Mouse (Mus musculus) lung, adult 18-20 months (tissue): Measurements from ENCODE around the gene Clic6.
A peak's percentile ranks its signal among the peaks of the same experiment; 100 is the strongest.

Experiments
- DNase-seq, 2 experiments: peaks; one replicate each; pipeline ENCODE4 v3.0.0; 2022; ENCODE audit warnings: mixed read lengths in 2 of 2

Gene Clic6

DNA sequence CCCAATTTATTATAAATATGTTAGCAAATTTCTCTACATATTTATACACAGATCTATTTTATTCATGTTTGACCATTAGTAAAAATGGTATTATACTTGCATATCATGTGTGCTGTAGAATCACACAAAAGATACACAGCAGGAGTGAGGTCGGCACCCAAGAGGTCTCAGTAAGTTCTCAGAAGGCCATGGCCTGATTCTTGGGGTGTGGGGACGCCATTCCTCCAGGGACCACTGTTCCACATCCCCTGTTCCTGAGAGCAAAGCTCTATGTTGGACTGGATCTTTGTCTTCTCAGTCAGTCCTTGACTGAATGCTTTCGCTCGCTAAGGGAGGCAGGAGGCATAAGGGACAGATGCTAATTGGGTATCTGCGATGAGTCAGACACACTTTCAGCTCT lies at the start of gene Clic6:
TSS of gene Clic6 (plus strand) at position 301 of the 400 bp plus-strand sequence.
- no peak for DNase-seq

DNA sequence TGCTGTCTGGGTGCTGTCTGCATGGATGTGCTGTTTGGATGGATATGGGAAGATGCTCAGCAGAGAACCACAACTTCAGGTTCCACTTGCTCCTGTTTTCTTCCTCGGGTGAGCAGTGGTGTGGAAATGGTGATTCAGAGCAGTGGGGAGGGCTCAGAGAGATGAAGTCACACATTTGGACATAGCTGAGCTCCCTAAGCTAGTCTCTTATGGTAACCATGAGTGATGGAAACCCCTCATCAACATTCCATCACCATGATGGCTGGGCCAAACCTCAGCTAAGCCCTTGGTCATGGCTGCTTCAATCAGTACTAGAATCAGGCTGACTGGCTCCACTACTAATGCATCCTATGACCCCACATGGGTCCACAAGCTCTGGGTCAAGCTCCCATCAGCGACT lies 45.8 kb upstream of the Clic6 start:
- DNase-seq, result no peak

DNA sequence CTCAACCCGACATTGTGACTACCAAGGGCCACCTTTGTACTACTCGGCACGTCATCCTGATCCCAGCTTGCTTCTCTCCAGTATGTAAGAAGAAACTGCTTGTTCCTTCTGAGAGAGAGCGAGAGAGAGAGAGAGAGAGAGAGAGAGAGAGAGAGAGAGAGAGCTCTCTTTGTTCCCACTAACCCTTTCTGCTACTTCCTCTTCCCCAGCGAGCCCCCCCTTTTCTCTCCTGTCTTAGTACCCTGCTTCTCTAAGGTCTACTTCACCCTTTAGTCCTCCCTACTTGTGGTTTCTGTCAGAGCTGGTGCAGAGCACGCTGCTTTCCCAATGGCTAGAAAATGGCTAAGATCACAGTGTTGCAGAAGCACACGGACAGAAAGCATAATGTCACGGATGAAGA lies 45.3 kb upstream of the Clic6 start:
- no peak for DNase-seq

DNA sequence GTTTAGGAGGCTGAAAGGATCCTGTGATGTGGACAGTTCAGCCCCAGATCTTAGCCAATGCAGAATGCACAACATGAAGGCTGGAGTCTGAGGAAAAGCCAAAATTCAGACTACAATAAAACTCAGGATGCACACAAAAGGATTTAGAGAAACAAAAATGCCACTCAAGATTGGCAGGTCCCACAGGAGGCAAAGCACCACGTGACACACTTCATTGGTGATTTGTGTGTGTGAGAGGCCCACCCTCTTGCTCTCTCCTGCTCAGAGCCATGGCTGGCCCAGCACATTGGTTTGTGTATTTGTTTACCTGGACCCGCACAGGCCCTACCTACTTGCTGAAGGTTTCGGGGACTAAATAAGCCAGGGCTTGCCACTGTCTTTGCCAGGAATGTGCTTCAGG lies 44.3 kb upstream of the Clic6 start:
- no peak for DNase-seq

DNA sequence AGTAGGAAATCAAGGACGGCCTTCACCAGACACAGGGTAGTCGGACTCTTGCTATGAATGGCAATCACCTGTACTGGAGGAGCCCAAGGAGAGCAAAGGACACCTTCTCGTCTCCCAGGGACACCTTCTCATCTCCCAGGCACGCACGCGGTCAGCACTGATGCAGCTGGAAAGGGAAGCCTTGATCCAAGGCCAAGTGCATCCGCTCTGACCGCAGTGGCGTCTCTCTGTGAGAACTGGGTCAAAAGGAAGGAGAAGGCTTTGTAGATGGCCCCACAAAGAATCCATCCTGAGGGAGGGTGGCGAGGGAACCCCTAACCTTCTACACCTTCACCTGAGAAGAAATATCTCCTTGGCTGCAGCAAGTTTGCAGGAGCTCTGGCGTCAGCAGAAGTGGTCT lies 43.4 kb upstream of the Clic6 start:
- DNase-seq, result no peak

DNA sequence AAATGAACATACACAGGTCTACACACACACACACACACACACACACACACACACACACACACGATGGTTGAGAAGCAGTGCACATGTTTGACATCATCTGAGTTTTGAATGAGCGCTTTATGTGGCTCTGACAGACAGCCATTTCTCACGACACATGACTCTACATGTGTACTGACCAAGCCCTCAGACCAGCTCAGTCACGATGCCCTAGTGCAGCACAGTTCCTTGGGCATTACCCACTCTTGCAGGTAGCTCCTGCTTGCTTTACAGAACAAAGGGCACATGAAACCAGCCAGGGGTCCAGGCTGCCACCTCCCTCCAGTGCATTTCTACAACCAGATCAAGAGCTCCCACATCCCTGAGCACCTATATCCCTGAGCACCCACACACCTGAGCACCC lies 42.6 kb upstream of the Clic6 start:
- no peak for DNase-seq

DNA sequence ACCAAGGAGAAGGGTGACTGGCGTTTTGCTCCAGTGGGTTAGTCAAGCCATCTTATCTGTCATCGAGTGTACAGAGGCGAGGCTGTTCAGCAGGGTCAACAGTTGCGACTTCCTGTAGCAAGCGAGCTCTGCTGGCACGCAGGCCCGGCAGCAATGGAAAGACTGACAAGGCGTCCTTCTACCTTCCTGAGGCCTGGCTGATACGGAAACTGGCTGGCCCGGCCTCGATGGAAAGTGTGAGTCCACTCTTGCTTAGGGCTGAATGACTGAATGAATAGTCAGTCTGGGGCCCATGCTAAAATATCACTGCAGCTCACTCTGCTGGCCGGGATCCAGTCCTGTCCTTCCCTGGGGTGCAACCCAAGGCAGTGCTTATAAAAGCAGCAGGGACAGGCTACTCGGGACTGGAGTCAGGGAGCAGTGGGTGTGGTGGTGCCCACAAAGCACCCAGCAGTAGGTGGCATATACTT lies 41.9 kb upstream of the Clic6 start:
- peak; percentile 75 to 82 for DNase-seq

DNA sequence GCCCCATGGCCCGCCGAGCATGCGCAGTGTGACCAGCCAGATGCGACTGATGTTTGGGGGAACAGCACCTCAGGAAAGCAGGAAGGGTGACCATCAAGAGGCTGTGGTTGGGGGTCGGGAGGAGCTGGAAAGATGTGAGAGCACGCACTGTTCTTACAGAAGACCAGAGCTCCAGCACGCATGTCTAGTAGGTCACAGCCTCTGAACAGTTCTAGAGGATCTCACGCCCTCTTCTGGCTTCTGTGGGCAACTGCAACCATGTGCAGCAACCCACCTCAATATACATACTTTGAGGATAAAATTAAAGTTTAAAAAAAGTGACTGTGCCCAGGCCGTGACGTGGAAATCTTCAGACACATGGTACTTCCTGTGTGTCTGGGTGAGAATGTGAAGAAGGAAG lies 40.2 kb upstream of the Clic6 start:
- no peak for DNase-seq

DNA sequence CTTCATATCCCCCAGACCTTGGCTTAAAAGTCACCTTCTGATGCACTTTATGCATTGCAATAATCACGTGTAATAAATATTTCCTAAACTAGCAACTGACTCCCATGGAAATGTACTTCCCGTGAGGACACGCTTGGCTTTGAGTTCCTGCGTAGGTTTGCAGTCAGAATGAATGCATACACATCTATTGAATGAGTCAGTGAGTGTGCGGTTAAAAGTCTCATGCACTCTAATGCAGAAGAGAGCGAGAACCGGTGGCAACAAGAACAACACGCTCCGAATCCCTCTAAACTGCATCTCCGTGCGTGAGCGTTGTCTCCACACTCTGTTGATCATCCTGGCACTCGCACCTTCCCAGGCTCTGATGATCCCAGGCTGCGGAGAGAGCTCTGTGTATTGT lies 36.5 kb upstream of the Clic6 start:
- no peak for DNase-seq

DNA sequence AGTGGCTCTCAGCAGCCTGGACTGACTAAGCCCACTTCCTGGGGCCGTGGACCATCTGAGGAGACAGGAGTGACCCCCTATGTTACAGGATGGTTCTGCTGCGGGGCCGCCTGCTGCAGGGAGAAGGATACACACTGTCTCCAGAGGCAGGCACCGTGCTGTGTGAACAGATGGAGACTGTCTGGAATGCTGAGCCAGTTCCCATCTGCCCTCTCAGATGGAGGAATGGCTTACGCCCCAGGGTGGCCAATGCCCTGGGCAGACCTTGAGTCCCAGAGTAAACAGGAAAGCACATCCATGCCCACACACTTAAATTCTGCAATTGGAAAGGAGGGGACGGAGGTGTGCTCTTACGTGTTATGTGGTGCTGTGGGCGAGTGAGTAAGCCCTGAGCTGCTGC lies 35.2 kb upstream of the Clic6 start:
- no peak for DNase-seq

DNA sequence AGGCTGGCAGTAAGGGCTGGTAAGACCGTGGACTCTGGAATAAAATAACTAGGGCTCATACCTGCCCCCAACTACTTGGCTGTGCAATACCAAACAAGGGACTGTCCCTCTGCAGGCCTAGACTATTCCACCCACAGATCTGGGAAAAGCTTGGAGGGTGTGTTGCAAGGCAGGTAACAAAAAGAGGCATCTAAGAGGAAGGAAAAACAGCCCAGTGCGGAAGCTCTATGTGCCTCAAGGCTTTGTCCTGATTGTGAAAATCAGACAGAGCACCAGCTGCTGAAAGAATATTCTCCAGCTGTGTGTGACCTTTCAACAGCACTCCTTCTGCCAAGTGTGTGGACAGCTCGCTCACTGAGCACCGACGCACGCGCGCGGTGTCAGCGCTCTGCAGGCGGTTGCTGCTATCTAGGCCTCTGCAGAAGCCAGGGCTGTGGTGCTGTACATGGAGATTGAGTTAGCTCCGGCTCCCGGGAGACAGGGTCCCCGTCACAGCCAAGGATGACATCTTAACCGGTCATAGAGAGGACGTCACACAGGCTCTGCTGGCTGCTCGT lies 33.9 kb upstream of the Clic6 start:
- peak in 1 of 2 experiments; percentile 43 for DNase-seq

DNA sequence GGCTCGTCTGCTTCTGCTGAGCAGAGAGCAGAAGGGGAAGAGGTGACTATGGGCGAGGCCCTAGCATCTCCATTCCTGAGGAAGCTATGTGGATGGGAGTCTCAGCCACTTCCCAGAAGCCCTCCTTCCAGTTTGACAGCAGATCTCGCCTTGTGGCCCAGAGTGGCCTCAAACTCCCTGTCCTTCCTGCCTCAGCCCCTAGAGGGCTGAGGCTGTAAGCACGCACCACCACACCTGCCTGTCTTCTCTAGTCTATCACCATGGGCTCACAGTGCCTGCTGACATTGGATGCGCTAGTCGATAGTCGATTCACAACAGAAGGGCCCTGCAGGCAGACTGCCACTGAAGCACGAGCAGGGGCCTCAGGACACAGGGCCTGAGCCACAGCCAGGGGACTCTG lies 32.9 kb upstream of the Clic6 start:
- DNase-seq, result no peak

DNA sequence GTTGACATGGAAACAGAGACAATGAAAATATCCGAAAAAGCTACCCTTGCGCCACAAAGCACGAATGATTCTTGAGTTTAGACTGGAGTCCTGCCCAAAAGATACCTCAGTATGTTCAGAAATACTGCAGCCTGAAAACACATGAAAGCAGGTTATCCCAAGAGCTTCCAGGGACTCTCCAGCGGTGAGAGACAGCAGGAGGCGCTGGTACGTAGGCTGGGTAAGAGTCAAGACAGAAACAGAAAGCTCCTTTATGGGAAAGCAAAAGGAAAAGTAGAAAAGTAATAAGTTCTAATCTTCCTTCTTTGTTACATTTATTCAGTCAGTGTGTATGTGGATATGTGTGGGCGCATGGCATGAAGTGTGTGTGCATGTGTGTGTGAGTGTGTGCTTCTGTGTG lies 31.5 kb upstream of the Clic6 start:
- DNase-seq, result no peak

DNA sequence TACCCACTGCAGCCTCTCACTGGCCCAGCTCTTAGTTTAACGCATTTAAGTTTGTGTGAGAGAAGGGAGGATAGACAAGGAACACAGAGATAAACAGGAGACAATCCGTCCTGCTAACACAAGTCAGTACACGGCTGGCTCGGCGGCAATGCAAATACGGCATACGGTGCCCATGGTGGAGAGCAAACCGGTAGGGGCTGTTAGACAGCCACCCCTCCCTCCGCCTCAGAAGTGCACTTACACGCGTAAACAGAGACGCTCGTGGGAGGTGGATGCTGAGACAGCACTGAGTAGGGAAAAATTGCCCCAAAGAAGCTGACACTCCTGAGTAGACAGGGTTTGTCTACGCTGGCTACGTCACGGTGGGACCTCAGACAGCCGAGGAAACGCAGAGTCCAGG lies 31.0 kb upstream of the Clic6 start:
- no peak for DNase-seq

DNA sequence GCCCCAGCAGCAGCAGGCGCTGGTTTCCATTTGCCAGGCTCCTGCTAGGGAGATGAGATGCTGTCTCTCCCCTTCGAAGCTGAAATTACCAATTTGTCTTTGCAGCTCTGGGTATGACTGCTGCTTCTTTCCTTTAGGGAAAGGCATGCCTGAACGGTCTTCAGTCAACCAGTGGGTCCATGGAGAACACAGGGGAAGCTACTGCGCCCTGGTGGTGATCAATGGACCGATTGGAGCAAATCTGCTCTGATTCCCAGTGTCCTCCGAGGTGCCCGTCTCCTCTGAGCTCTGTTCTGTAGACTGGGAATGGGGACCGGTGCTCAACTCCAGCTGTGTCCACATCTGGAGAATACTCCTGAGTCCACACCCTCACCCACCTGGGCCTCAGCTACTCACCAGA lies 30.0 kb upstream of the Clic6 start:
- no peak for DNase-seq

DNA sequence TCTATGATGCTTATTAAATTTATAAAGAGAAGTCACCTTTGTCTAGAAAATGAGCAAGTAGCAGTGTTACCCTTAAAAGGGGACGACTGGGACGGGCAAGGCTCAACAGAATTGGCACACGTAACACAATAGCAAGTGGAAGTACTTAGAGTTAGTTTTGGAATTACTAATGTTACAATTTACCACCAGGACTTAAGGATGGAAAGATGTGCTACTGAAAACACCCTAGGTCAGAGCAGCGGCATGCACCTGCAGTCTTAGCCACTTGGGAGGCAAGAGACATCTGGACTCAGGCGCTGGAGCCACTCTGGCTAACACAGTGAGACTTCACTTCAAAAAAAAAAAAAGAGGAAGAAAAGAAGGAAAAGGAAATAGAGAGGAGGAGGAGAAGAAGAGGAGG lies 29.6 kb upstream of the Clic6 start:
- no peak for DNase-seq

DNA sequence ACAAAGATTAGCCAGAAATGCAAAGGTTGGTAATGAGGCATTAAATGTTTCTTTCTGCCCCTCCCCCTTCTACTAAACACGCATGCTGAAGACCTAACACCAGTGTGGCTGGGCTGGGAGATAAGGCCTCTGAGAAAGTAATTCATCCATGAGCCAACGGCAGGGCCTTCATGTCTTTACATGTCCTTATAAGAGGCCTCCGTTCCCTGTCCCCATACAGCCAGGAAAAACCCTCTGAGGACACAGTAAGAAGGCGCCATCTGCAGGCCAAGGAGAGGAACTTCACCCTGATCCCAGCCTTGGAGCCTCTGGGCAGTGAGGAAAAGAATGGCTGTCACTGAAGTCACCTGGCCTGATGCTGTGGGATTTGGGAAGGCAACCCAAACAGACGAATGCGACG lies 27.9 kb upstream of the Clic6 start:
- DNase-seq, result peak; percentile 61 to 69

DNA sequence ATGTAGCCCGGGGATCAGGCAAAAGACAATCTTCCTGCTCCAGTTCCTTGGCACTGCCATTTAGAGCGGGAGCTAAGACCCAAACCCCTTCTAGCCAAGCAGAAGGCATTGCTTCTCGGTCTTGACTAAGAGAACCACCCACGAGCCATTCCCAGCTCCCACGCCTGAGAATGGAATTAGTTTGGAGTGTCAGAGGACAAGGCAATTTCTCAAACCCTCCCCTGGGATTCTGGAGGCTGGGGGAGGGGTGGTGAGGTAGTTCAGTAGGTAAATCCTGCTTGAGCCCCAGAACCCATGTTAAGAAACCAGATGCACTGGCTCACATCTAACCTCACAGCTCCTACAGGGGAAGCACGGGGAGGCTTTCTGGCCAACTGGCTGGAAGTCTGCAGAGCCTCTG lies 24.1 kb upstream of the Clic6 start:
- DNase-seq, result no peak

DNA sequence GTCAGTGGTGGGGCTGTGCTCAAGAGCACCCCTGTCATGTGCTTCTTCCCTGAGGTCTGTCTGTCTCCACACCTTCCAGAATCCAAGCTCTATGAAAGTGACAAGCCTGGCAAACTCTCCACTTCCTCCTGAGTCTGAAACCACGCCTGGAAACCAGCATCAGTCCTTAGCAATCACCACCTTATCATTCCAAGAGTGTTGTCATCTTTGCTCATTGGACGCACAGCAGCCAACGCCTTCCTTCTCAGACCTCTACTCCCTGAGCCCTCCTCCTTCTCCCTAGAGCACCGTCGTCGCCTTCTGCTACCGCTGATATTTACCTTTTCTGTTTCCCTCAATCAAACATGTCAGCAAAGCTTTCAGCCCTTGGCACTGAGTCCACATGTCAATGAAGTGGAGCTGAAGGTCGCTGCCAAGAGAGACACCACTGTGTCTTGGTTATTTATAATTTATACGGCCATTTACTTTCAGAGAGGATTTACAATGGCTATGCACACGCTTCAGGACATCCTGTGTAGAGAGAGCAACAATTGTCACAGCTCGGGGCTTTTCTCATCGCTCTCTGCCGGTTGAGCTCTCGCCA lies 21.1 kb upstream of the Clic6 start:
- DNase-seq, result peak; percentile 46 to 64

DNA sequence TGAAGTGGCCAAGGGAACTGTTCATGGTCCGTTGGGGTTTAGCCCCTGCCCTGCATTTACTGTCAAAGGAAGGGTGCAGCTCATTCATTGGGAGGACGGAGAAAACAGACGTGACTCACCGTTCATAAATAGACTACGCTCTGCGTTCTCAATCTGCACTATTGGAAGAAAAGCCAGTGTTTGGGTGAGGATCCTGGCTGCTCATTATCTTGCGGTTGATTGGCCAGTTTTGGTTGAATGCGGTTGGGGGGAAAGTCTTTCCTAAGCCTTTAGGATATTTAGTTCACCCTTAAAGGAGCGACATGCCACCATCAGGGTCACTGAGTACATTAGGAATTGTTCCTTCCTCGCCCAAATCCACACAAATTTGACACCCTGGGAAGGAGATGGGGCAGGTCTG lies 20.3 kb upstream of the Clic6 start:
- no peak for DNase-seq

DNA sequence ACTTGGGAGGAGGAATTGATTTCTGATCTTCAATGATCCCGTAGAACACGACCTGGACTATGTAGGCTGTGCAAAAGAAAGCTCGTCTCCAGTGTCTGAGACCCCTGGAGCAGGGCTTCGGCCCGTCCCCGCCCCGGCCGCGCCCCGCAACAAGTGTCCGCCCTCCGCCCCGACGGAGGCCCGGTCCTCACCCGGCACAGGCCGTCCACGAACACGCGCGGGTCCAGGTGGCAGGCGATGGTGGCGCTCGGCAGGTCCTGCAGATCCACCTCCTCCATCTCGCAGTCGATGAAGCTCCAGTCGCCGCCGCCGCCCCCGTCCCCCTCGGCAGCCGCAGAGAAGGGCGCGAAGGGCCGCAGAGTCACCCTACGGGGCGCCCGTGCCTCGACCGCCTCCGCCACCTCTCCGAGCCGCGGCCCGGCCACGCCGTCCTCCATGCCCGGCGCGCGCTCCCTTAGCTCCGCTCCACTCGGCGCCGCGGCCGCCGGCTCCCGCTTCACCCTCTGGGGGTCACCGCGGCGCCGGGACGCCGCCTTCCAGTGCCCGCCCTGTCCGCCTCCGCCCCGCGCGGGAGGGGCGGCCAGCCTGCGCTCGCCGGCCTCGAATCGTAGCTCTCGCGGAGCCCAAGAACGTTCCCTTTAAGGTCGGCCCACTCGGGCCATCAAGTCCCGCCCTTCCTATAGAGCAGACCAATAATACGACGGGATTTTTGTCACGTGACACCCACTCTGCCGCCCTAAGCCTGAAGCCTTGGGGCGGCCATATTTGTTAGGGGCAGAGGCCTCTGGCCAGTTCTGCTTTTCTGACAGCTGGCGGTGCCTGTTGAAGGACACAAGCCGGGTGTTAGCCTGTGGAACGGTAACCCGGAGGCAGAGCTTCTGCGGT lies 19.7 kb upstream of the Clic6 start:
- peak; percentile 98 for DNase-seq

DNA sequence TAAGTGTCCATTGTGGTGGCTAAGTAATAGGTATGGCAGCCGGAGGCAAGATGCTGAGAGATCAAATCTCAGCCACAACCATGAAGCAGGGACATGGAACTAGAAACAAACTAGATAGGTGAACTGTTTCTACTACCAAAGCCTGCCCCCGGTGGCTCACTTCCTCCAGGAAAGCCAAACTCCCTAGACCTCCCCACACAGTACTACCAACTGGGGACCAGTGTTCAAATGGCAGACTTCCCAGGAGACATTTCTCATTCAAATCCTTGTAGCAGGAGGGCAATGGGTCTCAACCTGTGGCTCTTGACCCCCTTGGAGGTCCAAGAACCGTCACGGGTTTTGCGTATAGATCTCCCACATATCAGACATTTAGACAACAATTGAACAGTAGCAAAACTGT lies 18.5 kb upstream of the Clic6 start:
- no peak for DNase-seq

DNA sequence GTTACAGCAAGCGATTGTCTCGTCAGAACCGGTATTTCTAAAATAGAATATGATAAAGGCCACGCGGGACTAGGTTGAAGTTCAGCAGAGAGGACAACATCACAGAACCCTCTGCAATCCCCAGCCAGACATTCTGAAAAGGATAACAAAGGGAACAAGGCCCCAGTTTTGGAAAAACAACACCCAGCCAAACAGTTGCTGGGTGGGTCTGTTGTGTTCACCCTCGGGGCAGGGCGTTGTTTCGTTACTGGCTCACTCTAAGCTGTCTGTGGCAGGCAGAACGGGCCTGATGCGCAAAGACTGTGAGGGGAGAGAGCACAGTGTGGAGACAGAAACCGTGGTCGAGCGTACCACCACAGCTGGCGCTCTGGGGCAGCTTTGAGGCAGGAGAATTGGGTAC lies 17.1 kb upstream of the Clic6 start:
- no peak for DNase-seq

DNA sequence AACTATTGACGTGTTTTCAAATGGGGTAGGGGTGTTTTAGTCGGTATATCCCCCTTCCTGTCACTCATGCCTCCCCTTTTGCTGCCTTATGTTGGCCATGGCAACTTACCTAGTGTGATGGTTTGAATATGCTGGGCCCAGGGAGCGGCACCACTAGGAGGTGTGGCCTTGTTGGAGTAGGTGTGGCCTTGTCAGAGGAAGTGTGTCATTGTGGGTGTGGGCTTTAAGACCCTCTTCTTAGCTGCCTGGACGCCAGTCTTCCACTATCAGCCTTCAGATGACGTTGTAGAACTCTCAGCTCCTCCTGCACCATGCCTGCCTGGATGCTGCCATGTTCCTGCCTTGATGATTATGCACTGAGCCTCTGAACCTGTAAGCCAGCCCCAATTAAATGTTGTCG lies 14.8 kb upstream of the Clic6 start, which contains the start of gene Rcan1:
TSS of gene Rcan1 (minus strand) at position 162 of the 400 bp plus-strand sequence.
- no peak for DNase-seq
